Mouse (Mus musculus) G1E-ER4 (cell line): ENCODE measurements around the gene Tsfm. TPM values are rescaled to one million over a fixed set of nuclear protein-coding genes. Genes with fewer than 3 reads are reported as not detected.

Experiments used
- GATA1 ChIP-seq: IDR thresholded peaks from one replicate; pipeline ENCODE4 v1.8.0; 2012; ENCODE audit warnings: low read length, inconsistent platforms
- polyA plus RNA-seq: library from polyadenylated mRNA; stranded (reverse); fragments of >175 nt; gene quantifications from 2 replicates; pipeline ENCODE4 v1.2.3, GENCODE M21; 2012

Gene Tsfm
- polyA plus RNA-seq, 1 experiment, result 69.6 TPM

DNA sequence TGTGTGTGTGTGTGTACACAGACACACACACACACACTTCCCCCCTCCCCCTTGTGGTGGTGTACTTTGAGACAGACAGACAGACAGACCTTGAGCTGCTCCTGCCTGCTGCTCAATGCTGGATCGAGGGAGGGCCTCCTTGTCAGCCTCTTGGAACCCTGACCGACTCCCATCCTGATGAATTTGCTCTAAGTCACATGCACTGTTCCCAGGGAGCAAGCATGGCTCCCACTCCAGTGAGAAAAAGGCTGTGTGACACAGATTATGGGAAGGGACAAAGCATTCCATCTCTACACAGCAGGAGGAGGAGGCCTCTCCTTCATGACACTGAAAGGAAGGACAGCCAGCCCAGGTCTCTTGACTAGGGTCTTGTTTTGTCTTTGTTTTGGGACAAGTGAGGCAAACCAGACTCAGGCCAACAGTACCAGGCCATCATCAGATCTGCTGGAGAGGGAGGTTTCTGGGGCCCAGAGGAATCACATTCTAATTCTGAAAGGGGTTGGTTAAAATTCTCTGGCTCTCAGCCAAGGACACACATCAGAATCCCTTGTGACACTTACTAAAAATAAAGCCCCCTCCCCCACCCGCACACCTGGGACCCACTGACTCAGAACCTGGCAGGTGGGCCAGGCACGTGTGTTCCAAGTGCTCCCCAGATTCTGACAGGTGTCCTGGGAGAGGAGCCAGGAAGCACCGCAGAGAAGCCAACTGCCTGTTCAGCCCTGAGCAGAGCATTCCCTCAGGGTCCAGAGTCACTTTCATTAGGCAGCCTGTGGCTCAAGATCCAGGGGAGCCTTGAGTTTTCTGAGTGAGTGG is 46.2 kb downstream of the Tsfm start:
- no peak for TF ChIP-seq GATA1

DNA sequence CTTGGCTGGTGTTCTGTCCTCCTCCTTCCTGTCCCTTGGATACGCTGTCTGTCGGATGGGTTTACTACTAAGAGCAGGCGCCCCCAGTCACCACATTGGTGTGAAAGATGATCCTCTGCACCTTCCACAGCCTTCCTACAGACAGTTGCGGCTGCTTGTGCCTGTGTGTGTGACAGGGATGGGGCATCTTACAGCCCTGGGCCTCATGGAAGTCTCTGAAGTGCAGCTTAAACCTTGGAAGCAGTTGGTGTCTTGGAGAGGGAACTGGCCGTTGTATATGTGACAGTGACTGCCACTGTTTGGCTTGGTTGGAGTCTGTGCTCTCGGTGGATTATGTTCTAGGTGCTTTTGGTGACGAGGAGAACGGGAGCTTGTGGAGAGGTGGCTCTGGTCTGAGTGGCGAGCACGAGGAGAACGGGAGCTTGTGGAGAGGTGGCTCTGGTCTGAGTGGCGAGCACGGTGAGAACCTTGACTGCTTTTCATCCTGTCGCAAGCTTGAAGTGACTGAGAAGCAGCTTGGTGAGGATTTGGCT is 47.4 kb downstream of the Tsfm start:
- TF ChIP-seq GATA1, result no peak

DNA sequence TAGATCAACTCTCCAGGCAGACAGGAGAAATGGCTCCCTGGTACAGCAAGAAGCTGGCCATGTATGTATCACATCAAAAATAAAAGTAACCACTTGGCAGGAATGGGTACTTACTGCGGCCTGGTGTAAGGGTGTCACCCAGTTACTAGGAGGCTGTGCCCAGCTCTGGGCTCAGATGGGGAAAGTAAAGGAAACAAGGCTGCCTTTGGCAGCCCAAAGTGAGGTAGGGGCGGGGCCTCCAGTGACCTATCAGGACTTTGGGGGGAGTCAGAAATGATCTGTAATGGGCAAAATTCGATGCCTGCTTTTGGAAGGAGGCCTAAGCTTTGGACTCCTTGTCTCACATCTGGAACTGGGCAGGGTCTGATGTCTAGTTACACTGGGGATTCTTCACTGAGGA is 48.9 kb downstream of the Tsfm start:
- no peak for TF ChIP-seq GATA1

DNA sequence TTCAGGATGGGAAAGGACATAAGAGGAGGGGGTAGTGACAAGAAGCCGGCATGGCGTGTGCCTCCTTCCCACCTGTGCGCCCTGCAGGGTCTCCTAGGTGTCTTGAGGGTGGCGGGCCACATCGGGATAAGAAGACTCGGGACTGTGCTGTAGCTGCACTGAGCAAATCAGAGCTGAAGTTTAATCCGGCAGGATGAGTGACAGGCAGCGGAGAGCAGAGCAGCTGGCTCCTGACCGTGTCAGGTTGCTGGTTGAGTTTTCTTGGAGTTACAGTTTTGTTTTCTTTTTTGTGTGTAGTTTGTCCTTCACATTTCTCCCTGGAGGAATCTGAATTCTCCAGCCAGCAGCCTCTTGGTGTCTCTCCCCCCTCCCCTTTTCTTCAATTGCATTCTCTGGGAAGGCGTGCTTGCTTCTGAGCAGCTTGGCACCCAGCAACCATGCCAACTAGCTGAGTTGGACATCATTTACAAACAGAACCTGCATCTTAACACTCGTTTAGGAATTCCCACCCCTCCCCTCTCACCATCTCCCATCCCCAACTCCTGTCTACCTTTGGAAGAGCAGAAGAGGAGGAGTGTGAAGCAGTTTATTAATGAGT is 49.6 kb downstream of the Tsfm start:
- no peak for TF ChIP-seq GATA1

DNA sequence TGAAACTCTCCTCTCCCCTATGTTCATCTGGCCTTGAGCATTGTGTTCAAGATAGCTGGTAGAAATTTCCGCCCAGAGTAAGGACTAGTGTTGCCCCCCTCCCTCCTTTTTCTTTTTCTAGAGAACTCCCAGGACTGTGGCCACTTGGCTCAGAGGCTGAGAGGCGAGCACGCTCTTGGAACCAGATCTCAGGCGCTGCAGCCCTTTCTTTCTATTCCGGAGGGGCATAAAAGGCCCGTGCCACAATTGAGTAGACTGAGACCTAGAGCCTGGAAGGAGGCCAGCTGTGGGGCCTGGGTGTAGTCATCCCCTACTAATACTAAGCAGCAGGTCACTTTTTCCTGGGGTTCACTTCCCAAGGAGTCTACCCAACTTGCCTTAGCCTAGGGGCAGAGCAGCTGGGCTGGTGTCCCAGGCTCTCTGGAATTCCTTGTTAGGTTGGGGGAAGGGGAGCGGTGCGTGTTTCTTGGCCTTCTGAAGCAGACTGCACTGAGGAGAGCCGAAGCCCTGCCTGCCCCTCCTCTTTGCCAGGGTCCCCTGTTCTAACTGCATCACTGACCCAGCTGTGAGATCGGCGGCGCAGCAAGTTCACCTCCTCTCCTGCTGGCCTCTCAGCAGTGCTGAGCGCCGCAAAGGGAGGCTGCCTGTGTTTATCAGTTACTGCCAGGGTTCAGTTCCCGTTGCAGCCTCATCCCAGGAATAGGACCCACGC is 50.3 kb downstream of the Tsfm start:
- no peak for TF ChIP-seq GATA1

DNA sequence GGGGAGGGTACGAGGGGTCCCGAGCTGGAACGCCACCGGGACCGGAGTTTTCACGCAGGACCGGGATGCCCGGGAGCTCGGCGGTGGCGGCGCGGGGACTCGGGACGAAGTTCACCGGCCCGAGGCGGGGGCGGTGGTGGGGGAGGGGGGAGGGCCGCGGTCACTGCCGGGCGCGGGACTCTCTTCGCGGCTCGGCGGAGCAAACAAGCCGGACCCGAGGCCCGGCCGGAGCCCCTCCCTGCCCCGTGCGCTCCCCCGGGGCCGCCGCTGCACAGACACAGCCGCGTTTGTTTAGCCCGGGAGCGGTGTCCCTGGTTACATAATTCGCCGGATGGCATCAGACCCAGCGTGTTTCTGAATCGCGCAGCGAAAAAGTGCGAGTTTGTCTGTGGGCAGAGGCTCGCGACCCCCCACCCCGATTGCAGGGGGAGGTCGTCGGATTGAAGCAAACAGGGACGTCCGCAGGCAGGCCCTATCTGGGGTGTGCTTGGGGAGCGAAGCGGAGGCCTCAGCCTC is 50.9 kb downstream of the Tsfm start:
- no peak for TF ChIP-seq GATA1

DNA sequence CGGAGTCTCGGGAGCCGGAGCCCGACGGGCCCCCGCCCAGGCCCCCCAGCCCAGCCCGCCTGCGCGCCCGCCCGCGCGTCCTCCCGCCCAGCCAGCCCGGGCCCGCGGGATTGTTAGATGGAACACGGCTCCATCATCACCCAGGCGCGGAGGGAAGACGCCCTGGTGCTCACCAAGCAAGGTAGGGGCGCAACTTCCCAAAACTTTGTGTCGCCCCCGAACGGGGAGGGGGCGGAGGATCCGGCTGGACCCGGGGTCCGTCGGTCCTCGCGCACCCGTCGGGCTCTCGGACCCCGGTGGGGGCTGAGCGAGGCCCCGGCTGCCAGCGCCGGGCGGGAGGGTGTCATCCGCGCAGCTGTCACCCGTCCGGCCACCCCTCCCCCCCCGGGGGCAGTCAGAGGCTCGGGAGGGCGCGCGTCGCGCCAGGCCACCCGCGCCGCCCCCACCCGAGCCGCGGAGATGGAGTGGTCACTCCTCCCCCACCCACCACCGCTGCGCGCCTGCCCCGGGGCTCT is 51.5 kb downstream of the Tsfm start:
- no peak for TF ChIP-seq GATA1

DNA sequence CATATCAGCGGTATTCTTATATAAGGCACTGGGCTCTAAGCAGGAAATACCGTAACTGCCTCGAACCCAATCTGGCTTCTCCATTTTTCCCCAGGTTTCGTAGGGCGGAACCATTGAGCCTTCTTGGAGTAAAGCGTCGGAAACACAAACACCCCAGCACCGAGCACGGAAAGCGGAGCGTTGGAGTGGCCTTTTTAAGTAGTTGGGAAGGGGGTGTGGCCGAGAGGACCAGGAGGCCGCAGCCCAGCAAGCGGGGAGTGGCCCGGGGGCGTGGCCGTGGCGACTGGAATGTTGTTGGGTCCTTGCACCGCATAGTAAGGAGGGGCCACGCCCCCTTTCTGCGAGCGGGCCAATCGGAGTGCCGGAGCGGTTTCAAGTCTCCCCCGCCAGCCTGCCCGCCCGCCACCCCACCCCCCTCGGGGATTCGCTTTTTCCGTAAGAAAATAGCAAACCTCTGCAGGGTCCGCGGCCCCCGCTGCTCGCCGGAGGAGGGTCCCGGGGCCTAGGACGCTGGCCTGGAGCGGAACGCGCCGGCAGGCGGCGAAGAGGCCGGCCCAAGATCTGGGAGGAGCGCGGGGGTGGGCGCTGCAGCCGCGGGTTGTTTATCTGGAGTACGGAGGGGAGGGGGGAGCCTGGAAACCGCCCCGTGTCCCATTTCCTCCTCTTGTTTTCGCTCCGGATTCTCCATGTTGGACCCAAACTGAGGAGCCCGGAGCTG is 52.2 kb downstream of the Tsfm start, which contains the start of gene Ctdsp2:
Gene Ctdsp2, plus strand, starts transcription at position 441 of the 718 bp plus-strand sequence.
- no peak for TF ChIP-seq GATA1

DNA sequence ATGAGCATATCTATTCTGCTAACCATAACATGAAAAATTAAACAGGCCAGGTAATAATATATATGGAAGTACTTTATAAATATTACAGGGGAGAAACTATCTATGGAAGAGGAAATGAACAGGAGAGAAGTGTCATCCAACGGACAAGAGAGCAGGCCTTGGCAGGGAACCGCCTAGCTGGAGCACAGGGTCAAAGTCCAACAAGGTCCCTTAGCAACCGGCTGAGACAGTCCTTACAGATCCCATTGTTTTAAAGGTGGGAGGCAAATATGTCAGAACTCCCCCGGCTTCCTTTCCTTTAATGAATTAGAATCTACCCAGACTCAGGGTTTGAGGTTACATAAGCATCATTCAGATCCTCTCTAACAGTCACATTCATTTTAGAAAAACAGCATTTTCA is 53.6 kb downstream of the Tsfm start:
- TF ChIP-seq GATA1, result no peak

DNA sequence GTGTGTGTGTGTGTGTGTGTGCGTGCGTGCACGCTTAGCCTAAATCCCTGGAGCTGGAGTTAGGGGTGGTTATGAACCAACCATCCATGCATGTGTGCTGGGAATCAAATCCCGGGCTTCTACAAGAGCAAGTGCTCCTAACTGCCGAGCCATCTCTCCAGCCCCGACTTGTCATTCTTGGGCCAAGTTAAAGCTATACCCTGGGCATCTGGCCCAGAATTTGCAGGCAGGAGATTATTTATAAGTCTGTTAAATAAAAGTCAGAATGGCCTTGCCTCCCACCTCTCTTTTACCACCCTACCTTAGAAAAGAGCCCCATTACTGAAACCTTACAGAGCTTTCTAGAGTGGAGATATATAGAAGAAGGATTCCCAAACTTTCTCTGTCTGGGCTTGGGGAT is 54.9 kb downstream of the Tsfm start:
- no peak for TF ChIP-seq GATA1

DNA sequence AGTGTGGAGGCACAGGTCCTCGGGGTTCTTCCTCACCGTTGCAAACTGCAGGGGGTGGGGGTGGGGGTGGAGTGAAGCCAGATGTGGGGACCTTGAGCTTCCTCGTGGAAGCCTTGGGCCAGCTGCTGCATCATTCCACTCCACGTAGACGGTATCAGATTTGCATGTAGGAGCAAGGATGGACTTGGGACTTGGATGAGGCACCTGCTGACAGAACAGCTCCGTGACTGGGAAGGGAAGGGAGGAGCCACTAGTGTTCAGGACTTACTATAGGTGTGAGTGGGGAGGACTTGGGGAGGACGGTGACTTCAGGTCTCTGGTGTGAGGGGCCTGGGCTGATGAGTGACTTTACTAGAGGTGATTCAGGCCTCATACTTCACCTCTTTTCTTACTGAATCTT is 57.7 kb downstream of the Tsfm start:
- TF ChIP-seq GATA1, result no peak

DNA sequence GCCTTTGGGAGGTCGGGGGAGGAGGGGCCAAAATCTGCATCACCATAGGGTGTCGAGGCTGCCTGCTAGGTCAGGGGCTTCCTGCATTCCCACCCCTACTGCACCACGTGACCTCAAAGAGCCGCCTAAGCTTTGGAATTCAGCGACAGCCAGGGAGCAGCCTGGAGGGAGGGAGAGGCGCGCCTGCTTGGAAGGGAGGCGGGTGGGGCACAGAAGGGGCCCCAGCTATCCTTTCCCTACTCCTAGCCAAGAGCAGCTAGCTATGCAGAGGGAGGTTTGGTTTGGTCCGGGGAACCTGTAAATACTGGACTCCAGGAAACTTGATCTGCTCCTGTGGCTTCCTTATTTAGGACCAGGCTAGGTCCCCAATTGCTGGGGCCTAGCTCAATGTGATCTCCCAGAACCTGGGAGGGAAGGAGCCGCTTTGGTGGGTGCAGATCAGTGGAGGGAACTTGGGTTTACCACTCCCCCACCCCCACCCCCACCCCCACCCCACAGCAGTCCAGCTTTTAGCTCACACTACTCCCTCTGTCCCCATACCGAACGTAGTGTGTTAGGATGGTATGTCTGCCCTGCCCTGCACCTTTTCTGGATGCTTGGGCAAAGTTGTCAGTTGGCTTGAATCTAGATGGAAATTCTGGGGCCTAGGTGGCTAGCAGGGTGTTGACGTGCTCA is 58.5 kb downstream of the Tsfm start:
- TF ChIP-seq GATA1, result no peak

DNA sequence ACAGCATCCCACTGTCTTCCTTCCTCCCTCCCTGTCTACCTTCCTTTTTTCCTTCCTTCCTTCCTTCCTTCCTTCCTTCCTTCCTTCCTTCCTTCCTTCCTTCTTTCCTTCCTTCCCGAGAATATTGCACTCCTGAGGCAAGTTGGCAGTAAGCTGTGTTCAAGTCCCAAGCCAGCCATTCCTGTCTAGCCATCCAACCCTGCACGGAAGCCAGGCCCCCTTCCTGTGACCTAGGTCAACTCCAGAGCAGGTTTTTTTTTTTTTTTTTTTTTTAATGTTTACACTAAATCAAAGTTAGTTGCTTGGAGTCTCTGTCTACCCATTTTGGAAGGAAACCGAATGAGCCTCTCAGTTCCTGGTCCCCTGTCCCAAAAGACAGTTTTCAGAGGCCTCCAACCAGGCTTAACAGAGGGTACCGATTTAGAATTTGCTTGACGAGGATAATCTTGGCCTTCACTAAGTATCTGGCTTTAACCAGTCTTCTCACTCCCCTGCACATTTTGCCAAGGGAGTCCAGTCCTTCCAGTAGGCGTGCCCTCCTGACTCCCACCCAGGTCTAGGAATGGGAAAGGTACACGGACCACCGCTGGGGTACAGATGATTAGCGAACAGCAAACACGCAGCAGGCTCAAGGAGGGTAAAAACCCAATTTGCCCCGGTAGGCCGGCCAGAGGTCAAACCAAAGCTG is 59.1 kb downstream of the Tsfm start:
- no peak for TF ChIP-seq GATA1

DNA sequence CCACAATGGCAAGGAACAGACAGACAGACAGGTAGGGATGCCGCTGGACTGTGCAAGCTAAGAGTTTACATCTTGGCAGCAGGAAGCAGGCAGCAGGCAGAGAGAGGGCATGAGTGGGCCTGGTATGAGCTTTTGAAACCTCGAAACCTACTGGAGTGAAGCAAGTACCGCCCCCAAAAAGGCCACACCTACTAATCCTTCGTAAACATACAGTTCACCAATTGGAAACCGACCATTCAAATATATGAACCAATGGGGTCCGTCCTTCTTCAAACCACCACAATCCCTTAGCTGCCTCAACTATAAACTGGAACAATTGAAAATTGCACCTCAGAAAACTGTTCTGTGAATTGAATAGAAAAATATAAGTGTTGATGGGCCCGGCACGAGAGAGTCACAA is 66.8 kb downstream of the Tsfm start:
- TF ChIP-seq GATA1, result no peak

DNA sequence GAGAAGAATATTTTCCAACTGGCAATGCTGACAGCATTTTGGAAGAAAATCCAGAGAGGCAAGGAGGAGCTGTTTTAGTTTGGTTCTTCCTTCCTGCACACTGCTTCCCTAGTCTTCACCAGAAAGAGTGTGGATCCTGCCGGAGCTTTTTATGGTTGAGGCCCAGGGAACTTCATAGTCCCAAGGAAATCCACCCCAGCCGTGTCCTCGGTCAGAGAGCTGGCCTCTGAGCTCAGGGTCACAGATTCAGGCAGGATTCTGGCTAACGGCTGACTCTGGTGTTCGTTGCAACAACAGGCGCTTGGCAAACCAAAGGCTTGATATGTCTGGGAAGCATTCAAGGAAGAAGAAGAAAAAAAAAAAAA is 67.7 kb downstream of the Tsfm start:
- no peak for TF ChIP-seq GATA1
